Mouse (Mus musculus) C2C12 (cell line): ENCODE results near the gene Spata16. TPM values are rescaled to one million over a fixed set of nuclear protein-coding genes. Genes with fewer than 3 reads are reported as not detected.

Experiments used
- H3K27me3 ChIP-seq: one replicate; pipeline ENCODE4 v1.6.1; 2011; ENCODE audit not compliant: control insufficient read depth, insufficient read depth, insufficient read length
- H3K36me3 ChIP-seq: one replicate; pipeline ENCODE4 v1.6.1; 2011; ENCODE audit not compliant: control insufficient read depth, insufficient read depth
- H3K4me3 ChIP-seq: one replicate; pipeline ENCODE4 v1.5.1; 2011; ENCODE audit warnings: mild to moderate bottlenecking, control low read depth; ENCODE audit not compliant: poor library complexity, insufficient read depth, severe bottlenecking
- H3K79me2 ChIP-seq: one replicate; pipeline ENCODE4 v1.6.1; 2011; ENCODE audit not compliant: control insufficient read depth, insufficient read depth
- H3K79me3 ChIP-seq: one replicate; pipeline ENCODE4 v1.6.1; 2011; ENCODE audit warnings: low read depth, control low read depth
- H3ac ChIP-seq: one replicate; pipeline ENCODE3; 2011; ENCODE audit warnings: low read depth; ENCODE audit not compliant: control insufficient read depth, insufficient read length
- CEBPB ChIP-seq: IDR thresholded peaks from one replicate; pipeline ENCODE4 v1.6.1; 2011; ENCODE audit warnings: low read depth, mild to moderate bottlenecking, control low read depth, moderate library complexity
- CTCF ChIP-seq: IDR thresholded peaks from one replicate; pipeline ENCODE4 v1.5.1; 2011; ENCODE audit not compliant: control insufficient read depth, insufficient read depth, insufficient read length
- FOSL1 ChIP-seq: IDR thresholded peaks from one replicate; pipeline ENCODE4 v1.8.0; 2011; ENCODE audit warnings: mild to moderate bottlenecking, low read length; ENCODE audit not compliant: poor library complexity, insufficient read depth, severe bottlenecking
- MAX ChIP-seq: IDR thresholded peaks from one replicate; pipeline ENCODE4 v1.6.1; 2011; ENCODE audit warnings: mild to moderate bottlenecking, control low read depth
- MYOD1 ChIP-seq: IDR thresholded peaks from one replicate; pipeline ENCODE4 v1.6.1; 2011; ENCODE audit warnings: low read depth; ENCODE audit not compliant: control insufficient read depth, insufficient read length
- MYOG ChIP-seq: IDR thresholded peaks from one replicate; pipeline ENCODE4 v1.6.1; 2011; ENCODE audit not compliant: control insufficient read depth, insufficient read length; ENCODE audit errors: extremely low read depth
- USF1 ChIP-seq: IDR thresholded peaks from one replicate; pipeline ENCODE4 v1.6.1; 2011; ENCODE audit warnings: low read depth, mild to moderate bottlenecking, control low read depth, moderate library complexity
- polyA plus RNA-seq: library from polyadenylated mRNA; unstranded; fragments of >200 nt; fragmentation: generic; extraction: Trizol; gene quantifications from one replicate; pipeline ENCODE4 v1.2.1, GENCODE M21; 2012; ENCODE audit warnings: missing spikeins

The Spata16 gene
- polyA plus RNA-seq, 1 experiment: not detected

DNA sequence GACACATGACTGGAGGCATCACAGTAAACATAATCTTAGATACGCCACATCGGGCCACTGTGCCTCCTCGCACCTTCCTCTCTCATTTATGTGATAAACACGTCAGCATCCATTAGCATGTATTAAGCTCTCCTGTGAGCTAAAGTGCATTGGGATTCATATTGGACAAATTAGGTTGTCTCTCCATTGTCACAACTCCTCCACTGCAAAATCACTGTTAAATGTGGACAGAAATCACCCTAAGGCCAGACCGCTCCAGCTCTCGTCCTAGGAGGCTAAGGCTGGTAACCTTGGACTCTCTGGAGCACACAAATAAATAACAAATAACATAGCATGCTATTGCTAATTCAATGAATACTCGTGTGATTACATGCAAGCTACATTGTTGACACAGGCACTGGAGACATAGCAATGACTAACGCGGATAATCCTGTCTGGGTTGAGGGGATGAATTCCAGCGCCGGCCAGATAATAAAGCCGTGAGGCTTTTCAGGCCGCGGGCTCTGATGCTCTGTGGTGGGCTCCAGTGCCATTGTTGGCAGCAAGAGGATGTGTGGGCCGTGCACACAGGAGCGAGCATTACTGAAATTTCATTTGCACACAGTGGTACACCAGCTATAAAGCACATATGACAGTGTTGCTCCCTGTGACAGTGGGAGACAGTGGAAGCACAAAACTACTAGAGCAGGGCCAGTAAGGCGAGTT, 197.8 kb downstream of the Spata16 start:
- Histone ChIP-seq H3K79me3 (no peaks in the 10 kb centered on the region), H3ac (no peak overlapping the region), H3K36me3 (no peaks in the 10 kb centered on the region), H3K4me3 (no peak overlapping the region), H3K79me2 (no peaks in the 10 kb centered on the region), H3K27me3 (no peaks in the 10 kb centered on the region)
- TF ChIP-seq MAX: no peak
- no peak for TF ChIP-seq CTCF
- TF ChIP-seq USF1: no peak
- no peak for TF ChIP-seq FOSL1
- TF ChIP-seq MYOD1: no peak

DNA sequence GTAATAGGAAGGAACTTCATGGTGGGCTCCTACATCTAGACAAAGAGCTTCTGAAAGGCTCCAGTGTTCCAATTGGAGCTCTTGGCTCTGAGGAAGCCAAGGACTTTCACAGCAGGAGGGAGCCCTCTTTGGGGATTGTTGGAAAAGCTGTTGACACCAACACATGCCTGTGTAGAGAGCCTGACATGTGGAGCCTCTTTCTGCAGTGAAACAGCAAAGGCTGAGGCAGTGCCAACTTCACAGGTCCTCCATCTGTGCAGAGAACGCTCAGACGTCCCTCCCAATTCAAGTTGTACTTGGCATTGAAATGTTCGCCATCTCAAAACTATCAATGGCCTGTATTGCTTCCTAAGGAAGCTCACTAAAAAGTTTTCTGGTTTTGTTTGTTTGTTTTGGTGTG, 207.6 kb downstream of the Spata16 start:
- Histone ChIP-seq H3K27me3 (no peaks in the 10 kb centered on the region), H3K36me3 (no peaks in the 10 kb centered on the region), H3ac (no peak overlapping the region), H3K4me3 (no peak overlapping the region), H3K79me3 (no peaks in the 10 kb centered on the region), H3K79me2 (no peaks in the 10 kb centered on the region)
- no peak for TF ChIP-seq FOSL1
- no peak for TF ChIP-seq MYOG
- no peak for TF ChIP-seq USF1
- no peak for TF ChIP-seq MYOD1
- TF ChIP-seq CTCF: no peak
- no peak for TF ChIP-seq CEBPB
- no peak for TF ChIP-seq MAX

DNA sequence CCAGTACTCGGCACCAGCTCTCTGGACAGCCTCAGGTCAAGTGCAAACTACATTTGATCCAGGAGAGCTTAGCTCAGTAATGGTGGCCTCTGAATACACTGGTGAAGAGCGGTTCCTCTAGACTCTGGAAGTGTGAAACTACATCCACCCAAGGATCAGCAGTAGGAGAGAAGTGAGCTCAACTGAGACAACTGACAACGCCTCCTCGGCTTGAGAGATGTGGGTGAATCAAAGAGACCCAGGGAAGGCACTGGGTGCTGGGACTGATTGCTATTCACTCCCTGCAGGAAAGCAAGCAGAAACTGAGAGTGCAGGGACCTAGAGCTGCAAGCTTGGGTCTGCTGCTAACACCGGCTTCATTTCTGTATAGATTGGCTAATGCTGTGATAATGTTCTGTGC, 210.5 kb downstream of the Spata16 start:
- no peak overlapping the region for H3K4me3 ChIP-seq
- H3K79me2 ChIP-seq: no peaks in the 10 kb centered on the region
- H3K79me3 ChIP-seq: no peaks in the 10 kb centered on the region
- TF ChIP-seq MYOG: no peak
- no peak for TF ChIP-seq CTCF
- no peak for TF ChIP-seq FOSL1
- no peaks in the 10 kb centered on the region for H3K27me3 ChIP-seq
- no peak overlapping the region for H3ac ChIP-seq
- H3K36me3 ChIP-seq: no peaks in the 10 kb centered on the region

DNA sequence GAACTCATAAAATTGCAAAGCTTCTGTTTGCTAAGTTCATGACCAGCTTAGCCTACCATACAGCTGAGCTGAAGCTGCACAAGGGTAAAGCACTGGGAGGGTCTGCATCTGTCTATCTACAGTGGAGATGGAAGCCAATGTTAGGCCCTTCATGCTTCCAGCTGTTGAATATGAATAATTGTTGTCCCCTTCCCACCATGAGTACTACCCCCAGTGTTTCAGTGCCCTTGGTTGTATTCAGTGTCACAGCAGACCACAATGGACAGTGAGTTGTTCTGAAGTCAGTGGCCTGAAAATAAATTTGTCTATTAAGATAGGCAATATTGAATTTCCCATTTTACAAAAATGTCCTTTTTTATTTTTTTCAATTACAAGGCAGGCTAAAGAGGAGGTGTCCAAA, 212.8 kb downstream of the Spata16 start:
- Histone ChIP-seq H3K4me3 (no peak overlapping the region), H3K36me3 (no peaks in the 10 kb centered on the region), H3K79me2 (no peaks in the 10 kb centered on the region), H3K27me3 (no peaks in the 10 kb centered on the region), H3K79me3 (no peaks in the 10 kb centered on the region), H3ac (no peak overlapping the region)
- TF ChIP-seq CEBPB (no peak), USF1 (no peak), MYOG (no peak), MAX (no peak), CTCF (no peak), FOSL1 (no peak)

DNA sequence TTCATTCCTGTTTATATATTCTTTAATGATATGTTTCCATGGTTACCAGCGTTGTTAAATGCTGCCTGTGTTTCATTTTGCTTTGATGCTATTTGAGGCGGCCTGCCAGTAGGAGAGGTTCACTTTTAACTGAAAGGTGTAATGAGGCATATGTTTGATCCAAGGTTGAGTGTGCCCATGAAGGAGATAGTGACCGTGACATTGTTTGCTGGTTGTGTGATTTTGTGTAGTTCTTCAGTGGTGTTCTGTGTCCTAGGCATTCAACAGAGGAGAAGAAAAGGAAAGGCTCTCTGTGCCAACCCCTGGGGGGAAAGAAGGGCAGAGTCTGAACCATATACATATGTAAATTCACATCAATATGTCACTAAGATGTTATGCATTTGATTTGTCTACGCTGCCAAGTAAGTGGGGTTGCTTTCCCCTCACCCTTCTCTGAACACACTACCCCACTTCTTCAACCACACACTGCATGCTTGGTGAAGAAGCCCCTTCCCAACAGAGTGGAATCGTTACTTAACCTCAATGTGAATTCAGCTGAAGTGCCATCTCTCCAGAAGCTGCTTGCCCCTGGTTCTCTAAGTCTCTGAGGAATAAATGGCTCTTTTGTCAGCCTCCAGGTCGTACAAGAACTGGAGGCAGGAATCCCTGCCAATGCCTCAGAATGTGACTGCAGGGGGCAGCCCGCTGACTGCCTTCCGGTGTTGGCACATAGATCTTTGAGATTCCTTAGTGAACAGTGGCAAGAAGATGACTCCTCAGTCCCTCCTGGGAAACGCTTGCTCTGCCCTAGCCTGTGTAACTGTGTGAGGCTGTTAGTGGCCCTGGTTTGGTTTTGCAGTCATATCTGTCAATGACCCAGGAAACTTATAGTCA, 213.5 kb downstream of the Spata16 start:
- no peak for TF ChIP-seq MYOG
- no peak for TF ChIP-seq MAX
- no peak for TF ChIP-seq USF1
- TF ChIP-seq MYOD1: no peak
- no peak for TF ChIP-seq FOSL1
- TF ChIP-seq CEBPB: no peak
- no peak for TF ChIP-seq CTCF
- H3K36me3 ChIP-seq: no peaks in the 10 kb centered on the region

DNA sequence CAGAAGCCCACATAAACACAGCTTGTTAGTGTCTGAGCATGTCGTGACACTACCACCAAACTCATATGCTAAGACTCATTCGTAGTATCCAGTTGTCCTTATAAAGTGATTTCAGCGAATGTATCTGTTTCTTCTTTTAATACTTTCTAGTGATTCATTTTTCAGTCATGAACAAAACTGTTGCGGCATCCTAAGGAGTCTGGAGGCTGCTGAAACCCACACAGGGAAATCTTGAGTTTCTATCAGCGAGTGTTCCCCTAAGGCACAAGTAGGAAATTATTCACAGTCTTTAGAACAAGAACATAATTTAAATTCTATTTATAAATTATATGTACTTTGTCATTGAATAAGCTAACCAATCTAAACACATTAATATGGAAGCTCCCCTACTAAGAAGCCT, 216.1 kb downstream of the Spata16 start:
- H3ac ChIP-seq: no peak overlapping the region
- no peak overlapping the region for H3K4me3 ChIP-seq
- TF ChIP-seq FOSL1: no peak
- no peak for TF ChIP-seq CTCF
- H3K27me3 ChIP-seq: no peaks in the 10 kb centered on the region
- no peaks in the 10 kb centered on the region for H3K36me3 ChIP-seq
- no peaks in the 10 kb centered on the region for H3K79me3 ChIP-seq
- H3K79me2 ChIP-seq: no peaks in the 10 kb centered on the region

More for the DNA sequence above, 213.5 kb downstream of the Spata16 start:
- no peak overlapping the region for H3ac ChIP-seq
- no peaks in the 10 kb centered on the region for H3K79me2 ChIP-seq
- H3K27me3 ChIP-seq: no peaks in the 10 kb centered on the region
- H3K79me3 ChIP-seq: no peaks in the 10 kb centered on the region
- H3K4me3 ChIP-seq: no peak overlapping the region
